9 mouse cellular contexts compared by ENCODE assay signal in the genomic region with DNA sequence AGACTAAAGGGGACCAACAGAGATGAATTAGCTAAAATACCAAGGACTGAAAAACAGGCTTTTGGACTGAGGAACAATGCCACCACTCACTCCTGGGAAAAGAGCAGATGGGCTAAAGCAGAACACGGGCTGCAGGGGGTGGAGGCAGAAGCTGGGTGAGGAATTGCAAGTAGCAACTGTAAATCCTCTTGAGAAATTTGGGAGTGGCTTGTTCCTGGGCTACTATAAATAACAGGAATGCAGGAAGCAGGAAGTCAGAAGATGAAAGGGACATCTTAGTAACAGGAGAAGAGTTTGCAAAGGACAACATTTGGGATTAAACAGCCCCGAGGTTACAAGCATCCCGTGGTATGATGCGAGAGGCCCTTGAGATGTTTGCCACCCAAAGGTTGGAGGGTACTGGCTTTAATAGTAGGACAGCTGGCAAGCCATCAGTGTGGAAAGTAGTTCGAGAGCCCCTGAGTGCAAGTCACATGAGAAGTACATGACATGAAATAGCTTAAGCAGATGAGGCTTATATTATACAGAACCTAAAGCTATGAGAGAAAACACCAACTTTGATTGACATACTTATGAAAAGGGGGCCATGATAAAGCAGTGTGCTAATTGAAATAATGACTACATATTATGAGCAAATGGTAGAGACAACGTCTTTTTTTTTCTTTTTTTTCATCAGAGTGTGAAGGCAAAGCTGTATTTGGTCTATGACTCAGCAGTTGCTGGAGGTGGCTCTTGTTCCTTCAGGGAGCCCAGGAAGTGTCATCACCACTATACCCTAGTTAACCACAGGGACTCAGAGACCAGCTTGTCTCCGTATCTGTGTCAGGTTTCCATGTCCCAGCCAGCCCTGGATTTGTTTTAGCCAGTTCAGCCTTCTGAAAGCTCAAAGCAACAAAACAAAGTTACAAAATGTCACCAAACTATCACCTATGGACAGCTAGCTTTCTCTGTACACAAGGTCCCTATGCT.
A peak's percentile ranks its signal among the peaks of the same experiment; 100 is the strongest.
DNase-seq lines count a peak whose midpoint lies in the region; ATAC-seq and TF ChIP-seq lines count a peak whose summit lies in the region.
"Had no signal": no experiment of that assay in that cellular context is flagged by ENCODE, and none has a peak within 500 bp of the region (broad histone marks: within the 10 kb centered on the region; RNA-seq: fewer than 3 reads in every experiment).

No protein-coding gene starts in this region.

- no peaks in the 10 kb centered on the region for H3K36me3 ChIP-seq in limb, embryonic 14.5 days (ENCODE audit: control insufficient read depth, insufficient read depth, low read length)
- no peaks in the 10 kb centered on the region for H3K36me3 ChIP-seq in limb, embryonic 10.5 days
- no peaks in the 10 kb centered on the region for H3K36me3 ChIP-seq in heart, postnatal 0 days (replicated peaks; ENCODE audit: control insufficient read depth, insufficient read depth, low read length)

- no peak for TF ChIP-seq POLR2A in limb, embryonic 14.5 days (IDR thresholded peaks at IDR 0.05; ENCODE audit: borderline replicate concordance, extremely low read depth, insufficient read depth, insufficient read length)

- no peak overlapping the region for H3K4me2 ChIP-seq in limb, embryonic 14.5 days (replicated peaks; ENCODE audit: low read depth, low read length, severe bottlenecking)
- H3K4me2 ChIP-seq in heart, postnatal 0 days (ENCODE audit: low read depth, low read length): peak overlapping the region; percentile 19; the same call in 1 of the 2 replicates

- no peak overlapping the region for H3K27ac ChIP-seq in limb, embryonic 14.5 days (replicated peaks; ENCODE audit: low read depth, low read length)
- no peak overlapping the region for H3K27ac ChIP-seq in limb, embryonic 10.5 days
- peak overlapping the region; percentile 75 for H3K27ac ChIP-seq in heart, postnatal 0 days (ENCODE audit: low read depth)
- H3K27ac ChIP-seq: liver, embryonic 14.5 days had no signal

- H3K4me1 ChIP-seq in limb, embryonic 14.5 days (ENCODE audit: control insufficient read depth, insufficient read depth, low read length): peaks cover 6% of the 10 kb centered on the region; the same call in 1 of the 2 replicates
- H3K4me1 ChIP-seq in limb, embryonic 10.5 days: no peaks in the 10 kb centered on the region
- H3K4me1 ChIP-seq in heart, postnatal 0 days (ENCODE audit: control insufficient read depth, insufficient read depth): peaks cover 19% of the 10 kb centered on the region

- WGBS in limb, embryonic 14.5 days: 36% methylated on average over 7 of the region's 7 CpGs
- WGBS in limb, embryonic 10.5 days: 49% methylated on average over 7 of the region's 7 CpGs
- 29% methylated on average over 7 of the region's 7 CpGs for WGBS in heart, postnatal 0 days

- H3K9ac ChIP-seq in limb, embryonic 14.5 days (ENCODE audit: low read depth, low read length, severe bottlenecking): no peak overlapping the region
- no peak overlapping the region for H3K9ac ChIP-seq in heart, postnatal 0 days (replicated peaks; ENCODE audit: low read depth, low read length)
- H3K9ac ChIP-seq: liver, embryonic 14.5 days had no signal

- no peak overlapping the region for H3K4me3 ChIP-seq in limb, embryonic 14.5 days (replicated peaks; ENCODE audit: low read length)
- H3K4me3 ChIP-seq in limb, embryonic 10.5 days: no peak overlapping the region
- H3K4me3 ChIP-seq in heart, postnatal 0 days (ENCODE audit: low read depth, low read length): no peak overlapping the region

- no peak for TF ChIP-seq EP300 in heart, postnatal 0 days (IDR thresholded peaks at IDR 0.05; ENCODE audit: low read depth)

- no peaks in the 10 kb centered on the region for H3K27me3 ChIP-seq in limb, embryonic 14.5 days (ENCODE audit: control insufficient read depth, insufficient read depth, low read length)
- H3K27me3 ChIP-seq in limb, embryonic 10.5 days (ENCODE audit: low read depth, poor library complexity, severe bottlenecking): no peaks in the 10 kb centered on the region
- H3K27me3 ChIP-seq in heart, postnatal 0 days (ENCODE audit: control insufficient read depth, insufficient read depth, low read length): no peaks in the 10 kb centered on the region

- TF ChIP-seq CTCF in heart, postnatal 0 days (IDR thresholded peaks at IDR 0.05; ENCODE audit: low read depth): no peak

- no peaks in the 10 kb centered on the region for H3K9me3 ChIP-seq in limb, embryonic 14.5 days (ENCODE audit: control insufficient read depth, low read length)
- no peaks in the 10 kb centered on the region for H3K9me3 ChIP-seq in limb, embryonic 10.5 days (replicated peaks)
- no peaks in the 10 kb centered on the region for H3K9me3 ChIP-seq in heart, postnatal 0 days (replicated peaks; ENCODE audit: control insufficient read depth, low read length)

- peak; percentile 20 to 44 for DNase-seq in adrenal gland, adult (ENCODE audit: inconsistent age in 2 of 2, low spot score in 1 of 2)
- DNase-seq in adrenal gland, postnatal 25 days: no peak
- DNase-seq in limb, embryonic 14.5 days (ENCODE audit: low spot score): peak; percentile 5
- DNase-seq in limb, embryonic 10.5 days (ENCODE audit: low spot score): no peak
- peak; percentile 36 for DNase-seq in heart, postnatal 0 days (ENCODE audit: low spot score)
- peak; percentile 30 for DNase-seq in mesoderm, embryonic 11.5 days (ENCODE audit: low read depth, low spot score)
- DNase-seq in ovary, postnatal 14 days (ENCODE audit: low spot score): no peak
- DNase-seq in adrenal gland, adult 18-20 months (ENCODE audit: low spot score in 2 of 2): no peak

- ATAC-seq in limb, embryonic 14.5 days (ENCODE audit: low FRiP score, low read depth): no peak; the same call in 1 of the 2 replicates
- peak; percentile 58 for ATAC-seq in heart, postnatal 0 days (ENCODE audit: insufficient read depth, low read depth)

Comparison
In these comparisons a context has a peak if more than half of its experiments do, and no peak if none do; other contexts are left out.
1. DNase-seq: peak in adrenal gland, adult (2 of 2), limb, embryonic 14.5 days (single experiment), heart, postnatal 0 days (single experiment) and mesoderm, embryonic 11.5 days (single experiment); none in adrenal gland, postnatal 25 days (single experiment), limb, embryonic 10.5 days (single experiment), ovary, postnatal 14 days (single experiment) and adrenal gland, adult 18-20 months (0 of 2).